Mouse (Mus musculus) neural tube, embryonic 11.5 days (tissue): ENCODE data around the gene Tbk1. TPM values are rescaled to one million over a fixed set of nuclear protein-coding genes. Genes with fewer than 3 reads are reported as not detected.

Experiments used
- ATAC-seq: fragments of 200-750 bp; cut with Nextera tagmentation; 2 replicates; pipeline ENCODE4 v1.8.0; 2017; ENCODE audit warnings: moderate number of reproducible peaks, mild to moderate bottlenecking, moderate TSS enrichment, moderate library complexity; ENCODE audit not compliant: insufficient read depth, low FRiP score, low TSS enrichment
- DNase-seq: peaks from one replicate; pipeline ENCODE4 v3.0.0-alpha.2; 2015; ENCODE audit warnings: low spot score
- H3K27ac ChIP-seq: fragments of 300-500 bp; sonication (generic); 2 replicates; pipeline ENCODE4 v1.5.1; 2014; ENCODE audit warnings: low read depth, mild to moderate bottlenecking, low read length
- H3K27me3 ChIP-seq: fragments of 300-500 bp; sonication (generic); 2 replicates; pipeline ENCODE4 v1.6.1; 2014; ENCODE audit warnings: mild to moderate bottlenecking, low read length, mixed read lengths; ENCODE audit not compliant: control insufficient read depth, insufficient read depth
- H3K36me3 ChIP-seq: fragments of 300-500 bp; sonication (generic); 2 replicates; pipeline ENCODE4 v1.6.1; 2014; ENCODE audit warnings: mild to moderate bottlenecking, low read length, moderate library complexity, mixed read lengths; ENCODE audit not compliant: control insufficient read depth, insufficient read depth
- H3K4me1 ChIP-seq: fragments of 300-500 bp; sonication (generic); 2 replicates; pipeline ENCODE4 v1.6.1; 2014; ENCODE audit warnings: low read length, mixed read lengths; ENCODE audit not compliant: control insufficient read depth, insufficient read depth
- H3K4me2 ChIP-seq: fragments of 300-500 bp; sonication (generic); 2 replicates; pipeline ENCODE4 v1.6.1; 2014; ENCODE audit warnings: low read depth, mild to moderate bottlenecking, moderate library complexity
- H3K4me3 ChIP-seq: fragments of 300-500 bp; sonication (generic); 2 replicates; pipeline ENCODE4 v1.5.1; 2014; ENCODE audit warnings: low read depth, low read length
- H3K9ac ChIP-seq: fragments of 300-500 bp; sonication (generic); 2 replicates; pipeline ENCODE4 v1.6.1; 2014; ENCODE audit warnings: mild to moderate bottlenecking, low read length
- H3K9me3 ChIP-seq: fragments of 300-500 bp; sonication (generic); 2 replicates; pipeline ENCODE4 v1.6.1; 2016; ENCODE audit warnings: low read length; ENCODE audit not compliant: control insufficient read depth
- WGBS: fragments of 180-500 bp; shearing (Covaris S2); extraction: QIAGEN DNeasy Blood & Tissue Kit; methylation state at CpG from one replicate; pipeline ENCODE4 v1.1.7; 2014; 5-methylcytosine and 5-hydroxymethylcytosine counted together
- polyA plus RNA-seq: library from polyadenylated mRNA; unstranded; fragments of >200 nt; fragmentation: Nextera tagmentation; extraction: Ambion mirVana; gene quantifications from 2 replicates; pipeline ENCODE4 v1.2.1, GENCODE M21; 2014

The Tbk1 gene
- polyA plus RNA-seq, 1 experiment from 2014 or later: 32.4 TPM

- H3K4me2 ChIP-seq: no peak overlapping the region
- H3K27ac ChIP-seq: no peak overlapping the region
- H3K27me3 ChIP-seq: no peaks in the 10 kb centered on the region
- ATAC-seq: no peak
- no peaks in the 10 kb centered on the region for H3K4me1 ChIP-seq
- H3K9ac ChIP-seq: no peak overlapping the region
- 84% methylated on average over 7 of the region's 7 CpGs for WGBS
- H3K9me3 ChIP-seq: no peaks in the 10 kb centered on the region; the same call in 1 of the 2 replicates
- H3K36me3 ChIP-seq: peaks cover 12% of the 10 kb centered on the region
- no peak overlapping the region for H3K4me3 ChIP-seq
- DNase-seq: no peak
Observed at GRCm38 (mm10) chr10:121568534-121568933, 18.1 kb downstream of the Tbk1 start.

- WGBS: 96% methylated on average over 10 of the region's 10 CpGs
Observed at GRCm38 (mm10) chr10:121568026-121568425, 18.6 kb downstream of the Tbk1 start.

GRCm38 (mm10) chr10:121564447-121564846, 22.1 kb downstream of the Tbk1 start:
- ATAC-seq: no peak
- Histone ChIP-seq H3K4me3 (no peak overlapping the region), H3K4me1 (no peaks in the 10 kb centered on the region), H3K27me3 (no peaks in the 10 kb centered on the region), H3K9ac (no peak overlapping the region), H3K9me3 (no peaks in the 10 kb centered on the region), H3K27ac (no peak overlapping the region), H3K4me2 (no peak overlapping the region), H3K36me3 (peaks cover 5% of the 10 kb centered on the region; the same call in 1 of the 2 replicates)
- no peak for DNase-seq
- WGBS: 89% methylated on average over 8 of the region's 8 CpGs

More at GRCm38 (mm10) chr10:121568026-121568425, 18.6 kb downstream of the Tbk1 start:
- no peak for ATAC-seq
- peaks cover 12% of the 10 kb centered on the region for H3K36me3 ChIP-seq
- no peaks in the 10 kb centered on the region for H3K27me3 ChIP-seq
- H3K9ac ChIP-seq: no peak overlapping the region
- no peaks in the 10 kb centered on the region; the same call in 1 of the 2 replicates for H3K9me3 ChIP-seq
- H3K4me1 ChIP-seq: no peaks in the 10 kb centered on the region
- DNase-seq: no peak
- H3K4me3 ChIP-seq: no peak overlapping the region
- H3K4me2 ChIP-seq: no peak overlapping the region
- no peak overlapping the region for H3K27ac ChIP-seq

- WGBS: 79% methylated on average over 2 of the region's 2 CpGs
- Histone ChIP-seq H3K36me3 (peaks cover 10% of the 10 kb centered on the region), H3K27ac (no peak overlapping the region), H3K4me1 (no peaks in the 10 kb centered on the region), H3K9me3 (no peaks in the 10 kb centered on the region), H3K27me3 (no peaks in the 10 kb centered on the region), H3K4me3 (no peak overlapping the region), H3K4me2 (no peak overlapping the region), H3K9ac (no peak overlapping the region)
- ATAC-seq (no peak), DNase-seq (no peak)
Observed at GRCm38 (mm10) chr10:121558231-121558630, 28.4 kb downstream of the Tbk1 start.

GRCm38 (mm10) chr10:121556263-121556662, 30.3 kb downstream of the Tbk1 start:
- H3K36me3 ChIP-seq: peaks cover 18% of the 10 kb centered on the region
- DNase-seq: no peak

GRCm38 (mm10) chr10:121550334-121550733, 36.3 kb downstream of the Tbk1 start:
- H3K4me2 ChIP-seq: no peak overlapping the region
- DNase-seq (no peak), ATAC-seq (no peak)
- no peaks in the 10 kb centered on the region for H3K4me1 ChIP-seq
- no peaks in the 10 kb centered on the region for H3K27me3 ChIP-seq
- H3K27ac ChIP-seq: no peak overlapping the region
- no peak overlapping the region for H3K4me3 ChIP-seq
- 87% methylated on average over 9 of the region's 9 CpGs for WGBS
- H3K36me3 ChIP-seq: peaks cover 21% of the 10 kb centered on the region
- no peaks in the 10 kb centered on the region for H3K9me3 ChIP-seq
- no peak overlapping the region for H3K9ac ChIP-seq

More at GRCm38 (mm10) chr10:121556263-121556662, 30.3 kb downstream of the Tbk1 start:
- no peaks in the 10 kb centered on the region for H3K9me3 ChIP-seq
- no peaks in the 10 kb centered on the region for H3K27me3 ChIP-seq
- H3K9ac ChIP-seq: no peak overlapping the region
- WGBS: 81% methylated on average over 6 of the region's 6 CpGs
- H3K4me1 ChIP-seq: no peaks in the 10 kb centered on the region
- H3K4me2 ChIP-seq: no peak overlapping the region
- no peak overlapping the region for H3K4me3 ChIP-seq
- no peak for ATAC-seq
- no peak overlapping the region for H3K27ac ChIP-seq

- Histone ChIP-seq H3K27me3 (no peaks in the 10 kb centered on the region), H3K27ac (no peak overlapping the region), H3K4me3 (no peak overlapping the region), H3K4me1 (no peaks in the 10 kb centered on the region), H3K4me2 (no peak overlapping the region), H3K9me3 (no peaks in the 10 kb centered on the region), H3K9ac (no peak overlapping the region), H3K36me3 (peaks cover 19% of the 10 kb centered on the region)
- ATAC-seq (no peak), DNase-seq (no peak)
- 86% methylated on average over 5 of the region's 5 CpGs for WGBS
Observed at GRCm38 (mm10) chr10:121549670-121550069, 36.9 kb downstream of the Tbk1 start.

GRCm38 (mm10) chr10:121547162-121547561, 39.4 kb downstream of the Tbk1 start:
- no peak overlapping the region for H3K9ac ChIP-seq
- no peak overlapping the region for H3K4me3 ChIP-seq
- no peaks in the 10 kb centered on the region for H3K27me3 ChIP-seq
- WGBS: 77% methylated on average over 6 of the region's 6 CpGs
- H3K27ac ChIP-seq: no peak overlapping the region
- no peaks in the 10 kb centered on the region for H3K4me1 ChIP-seq
- ATAC-seq (no peak), DNase-seq (no peak)
- H3K4me2 ChIP-seq: no peak overlapping the region
- no peaks in the 10 kb centered on the region for H3K9me3 ChIP-seq
- H3K36me3 ChIP-seq: peaks cover 16% of the 10 kb centered on the region

GRCm38 (mm10) chr10:121543577-121543976, 43.0 kb downstream of the Tbk1 start:
- Histone ChIP-seq H3K4me1 (no peaks in the 10 kb centered on the region), H3K4me3 (no peak overlapping the region), H3K4me2 (no peak overlapping the region), H3K27ac (no peak overlapping the region), H3K9me3 (no peaks in the 10 kb centered on the region), H3K9ac (no peak overlapping the region), H3K27me3 (no peaks in the 10 kb centered on the region), H3K36me3 (no peaks in the 10 kb centered on the region; the same call in 1 of the 2 replicates)
- WGBS: 96% methylated on average over 6 of the region's 6 CpGs
- DNase-seq: no peak
- no peak for ATAC-seq
